Mouse (Mus musculus): ENCODE data around the gene Mdga1.

Gene Mdga1

GRCm38 (mm10) chr17:29970037-29970555 lies at the start of gene Mdga1:
Gene Mdga1, minus strand, starts transcription at chr17:29970087.
- no peak for DNase-seq (ENCODE audit: low spot score in 2 of 2)

GRCm38 (mm10) chr17:30018927-30019610 lies 49.2 kb upstream of the Mdga1 start:
- no peak for DNase-seq (ENCODE audit: low spot score in 2 of 2)

GRCm38 (mm10) chr17:30014660-30015059 lies 44.8 kb upstream of the Mdga1 start:
- DNase-seq (ENCODE audit: low spot score in 2 of 2) = no peak

GRCm38 (mm10) chr17:30008392-30008791 lies 38.5 kb upstream of the Mdga1 start:
- DNase-seq (ENCODE audit: low spot score in 2 of 2) = no peak

- no peak for DNase-seq (ENCODE audit: low spot score in 2 of 2)
Observed at GRCm38 (mm10) chr17:30007883-30008282, 38.0 kb upstream of the Mdga1 start.

GRCm38 (mm10) chr17:30006877-30007276 lies 37.0 kb upstream of the Mdga1 start:
- DNase-seq (ENCODE audit: low spot score in 2 of 2) = no peak

GRCm38 (mm10) chr17:30005451-30005941 lies 35.6 kb upstream of the Mdga1 start:
- DNase-seq (ENCODE audit: low spot score in 2 of 2) = no peak

- DNase-seq (ENCODE audit: low spot score in 2 of 2) = no peak
Observed at GRCm38 (mm10) chr17:30005103-30005443, 35.2 kb upstream of the Mdga1 start.

- DNase-seq (ENCODE audit: low spot score in 2 of 2) = peak; percentile 67 to 90
Observed at GRCm38 (mm10) chr17:30004203-30005102, 34.6 kb upstream of the Mdga1 start, which contains the start of gene Zfand3. Gene Zfand3, plus strand, starts transcription at chr17:30004733.

GRCm38 (mm10) chr17:29998566-29999295 lies 28.8 kb upstream of the Mdga1 start:
- no peak for DNase-seq (ENCODE audit: low spot score in 2 of 2)

- DNase-seq (ENCODE audit: low spot score in 2 of 2) = no peak
Observed at GRCm38 (mm10) chr17:29997726-29998125, 27.8 kb upstream of the Mdga1 start.

GRCm38 (mm10) chr17:29995986-29996385 lies 26.1 kb upstream of the Mdga1 start:
- DNase-seq (ENCODE audit: low spot score in 2 of 2) = no peak

GRCm38 (mm10) chr17:29994459-29994858 lies 24.6 kb upstream of the Mdga1 start:
- no peak for DNase-seq (ENCODE audit: low spot score in 2 of 2)

- no peak for DNase-seq (ENCODE audit: low spot score in 2 of 2)
Observed at GRCm38 (mm10) chr17:29994011-29994410, 24.1 kb upstream of the Mdga1 start.

- DNase-seq (ENCODE audit: low spot score in 2 of 2) = peak in 1 of 2 experiments; percentile 79
Observed at GRCm38 (mm10) chr17:29993488-29993887, 23.6 kb upstream of the Mdga1 start.

GRCm38 (mm10) chr17:29990845-29991244 lies 21.0 kb upstream of the Mdga1 start:
- DNase-seq (ENCODE audit: low spot score in 2 of 2) = no peak

GRCm38 (mm10) chr17:29990136-29990535 lies 20.2 kb upstream of the Mdga1 start:
- DNase-seq (ENCODE audit: low spot score in 2 of 2) = no peak

GRCm38 (mm10) chr17:29989653-29990052 lies 19.8 kb upstream of the Mdga1 start:
- DNase-seq (ENCODE audit: low spot score in 2 of 2) = no peak

- DNase-seq (ENCODE audit: low spot score in 2 of 2) = no peak
Observed at GRCm38 (mm10) chr17:29988141-29988540, 18.3 kb upstream of the Mdga1 start.

GRCm38 (mm10) chr17:29985534-29985933 lies 15.6 kb upstream of the Mdga1 start:
- DNase-seq (ENCODE audit: low spot score in 2 of 2) = no peak

GRCm38 (mm10) chr17:29984931-29985330 lies 15.0 kb upstream of the Mdga1 start:
- no peak for DNase-seq (ENCODE audit: low spot score in 2 of 2)

GRCm38 (mm10) chr17:29983190-29983589 lies 13.3 kb upstream of the Mdga1 start:
- DNase-seq (ENCODE audit: low spot score in 2 of 2) = no peak
